Mouse (Mus musculus) gastrocnemius, adult 8-10 months (tissue): ENCODE measurements around the gene Ikzf1. TPM values are rescaled to one million over a fixed set of nuclear protein-coding genes. Genes with fewer than 3 reads are reported as not detected.

Experiments used
- DNase-seq, 2 experiments: peaks; one replicate each; pipeline ENCODE4 v3.0.0; 2022; ENCODE audit warnings: low spot score in 2 of 2
- total RNA-seq, 4 experiments: library from RNA; stranded (reverse); gene quantifications; 2 replicates each; pipeline ENCODE4 v1.2.4; 2022

Ikzf1 gene
- total RNA-seq, 4 experiments from 2014 or later: 0.07 to 0.48 (median 0.35) TPM

- no peak for DNase-seq
These were observed 123.4 kb downstream of the Ikzf1 start for GRCm38 (mm10) chr11:11808035-11808819.

- peak; percentile 87 to 93 for DNase-seq
These were observed 124.1 kb downstream of the Ikzf1 start, which contains the start of gene Fignl1 for GRCm38 (mm10) chr11:11808820-11809403. TSS of gene Fignl1 (minus strand) at chr11:11808962.

GRCm38 (mm10) chr11:11809404-11810175 is 124.8 kb downstream of the Ikzf1 start:
- no peak for DNase-seq

GRCm38 (mm10) chr11:11811906-11812480 is 127.2 kb downstream of the Ikzf1 start:
- DNase-seq: peak; percentile 48 to 54

GRCm38 (mm10) chr11:11815737-11816136 is 130.9 kb downstream of the Ikzf1 start:
- no peak for DNase-seq

GRCm38 (mm10) chr11:11818797-11819196 is 134.0 kb downstream of the Ikzf1 start:
- DNase-seq: peak; percentile 69 to 73

GRCm38 (mm10) chr11:11819206-11819605 is 134.4 kb downstream of the Ikzf1 start:
- DNase-seq: no peak

- DNase-seq: peak; percentile 67 to 77
These were observed 135.4 kb downstream of the Ikzf1 start for GRCm38 (mm10) chr11:11820251-11820650.

- DNase-seq: no peak
These were observed 135.9 kb downstream of the Ikzf1 start for GRCm38 (mm10) chr11:11820737-11821136.

- DNase-seq: no peak
These were observed 136.7 kb downstream of the Ikzf1 start for GRCm38 (mm10) chr11:11821387-11821975.

Other genes with a start within 250 kb of the Ikzf1 start
- gene Spata48, start 222.9 kb upstream of the Ikzf1 start, total RNA-seq: 1 to 10 TPM in 2 of 4 experiments, not detected in 2; 1.1 to 1.3 TPM
- gene Zpbp, start 222.6 kb upstream of the Ikzf1 start, total RNA-seq: under 1 TPM; 0.05 to 0.19 (median 0.15) TPM
- not detected for gene 4930512M02Rik, start 57.2 kb upstream of the Ikzf1 start, total RNA-seq
- under 1 TPM; 0.19 to 0.88 (median 0.29) TPM for gene Fignl1, start 124.0 kb downstream of the Ikzf1 start, total RNA-seq
- gene Ddc, start 213.1 kb downstream of the Ikzf1 start, total RNA-seq: under 1 TPM; 0.40 to 0.85 (median 0.70) TPM